Mouse (Mus musculus): Measurements from ENCODE around the gene Banf2.

GRCm38 (mm10) chr2:144005166-144005955 is 27.5 kb upstream of the Banf2 start:
- TF ChIP-seq CTCF (IDR thresholded peaks at IDR 0.05; ENCODE audit: low read depth, low read length) = peak; percentile 33
- no peak for TF ChIP-seq POLR2A (IDR thresholded peaks at IDR 0.05; ENCODE audit: extremely low read depth, insufficient read depth, low read length)
